Mouse (Mus musculus) G1E (cell line): ENCODE measurements around the gene Cisd3.

Experiments
- CTCF ChIP-seq: IDR thresholded peaks from 2 replicates; pipeline ENCODE4 v1.5.1; 2012; ENCODE audit warnings: low read depth, low read length, inconsistent platforms, mixed read lengths
- GATA1 ChIP-seq: IDR thresholded peaks from 2 replicates; pipeline ENCODE4 v1.6.1; 2012; ENCODE audit warnings: borderline replicate concordance, low read length, inconsistent platforms, mixed read lengths
- GATA2 ChIP-seq: IDR thresholded peaks from 2 replicates; pipeline ENCODE4 v1.6.1; 2012; ENCODE audit warnings: low read depth, low read length, inconsistent platforms, borderline replicate concordance

- no peak for TF ChIP-seq CTCF
- no peak for TF ChIP-seq GATA2
- TF ChIP-seq GATA1: no peak
These were observed 17.6 kb downstream of the Cisd3 start, which contains the start of gene Psmb3 for GRCm38 (mm10) chr11:97703039-97703826.
